ENCODE assay signal across 1 mouse cellular context in the genomic region with DNA sequence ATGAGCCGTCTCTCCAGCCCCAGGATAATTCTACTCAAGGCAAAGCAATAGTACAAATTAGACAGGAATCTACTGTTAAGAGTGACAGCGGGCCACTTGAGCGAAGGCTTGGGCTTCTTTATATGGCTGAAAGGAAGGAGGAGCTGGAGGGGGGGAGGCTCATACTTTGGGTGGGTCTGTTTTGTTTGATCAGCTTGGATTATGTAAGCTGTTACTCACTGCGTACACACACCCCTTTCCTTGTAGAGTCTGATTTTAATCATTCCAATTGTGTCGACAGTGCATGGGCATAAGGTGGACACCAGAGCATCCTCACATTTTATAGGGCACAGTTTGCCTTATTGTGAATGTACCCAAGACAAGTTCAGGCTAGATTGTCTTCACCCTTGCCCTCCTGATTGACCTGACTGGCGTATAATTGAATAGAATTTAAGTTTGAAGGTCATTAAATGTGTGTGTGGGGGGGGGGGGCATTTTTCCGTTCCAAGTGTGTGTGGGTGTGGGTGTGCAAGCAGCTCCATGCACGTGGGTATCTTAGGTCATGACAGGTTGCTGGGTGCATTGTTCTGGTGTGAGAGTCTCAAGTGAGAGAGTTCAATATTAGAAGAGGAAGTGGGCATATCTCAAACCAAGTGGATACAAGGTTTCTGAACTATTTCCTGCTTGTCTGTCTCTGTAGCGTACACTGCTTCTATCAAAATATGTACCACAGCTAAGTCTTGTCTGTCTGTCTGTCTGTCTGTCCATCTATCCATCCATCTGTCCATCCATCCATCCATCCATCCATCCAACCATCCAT.
TF ChIP-seq lines count a peak whose summit lies in the region.

No protein-coding gene starts in this region.

TF ChIP-seq in MEL, 35 proteins besides CTCF, POLR2A, EP300 and RAD21:
- TF ChIP-seq GATA1 (IDR thresholded peaks at IDR 0.05; ENCODE audit: low read depth, low read length) (0 out of 2 replicates have a peak, but pooled peaks have one; percentile 11), KAT2A (conservative IDR thresholded peaks at IDR 0.05; ENCODE audit: low read depth, low read length) (no peak)
